Mouse (Mus musculus): Measurements from ENCODE around the gene Lmod3.

DNA sequence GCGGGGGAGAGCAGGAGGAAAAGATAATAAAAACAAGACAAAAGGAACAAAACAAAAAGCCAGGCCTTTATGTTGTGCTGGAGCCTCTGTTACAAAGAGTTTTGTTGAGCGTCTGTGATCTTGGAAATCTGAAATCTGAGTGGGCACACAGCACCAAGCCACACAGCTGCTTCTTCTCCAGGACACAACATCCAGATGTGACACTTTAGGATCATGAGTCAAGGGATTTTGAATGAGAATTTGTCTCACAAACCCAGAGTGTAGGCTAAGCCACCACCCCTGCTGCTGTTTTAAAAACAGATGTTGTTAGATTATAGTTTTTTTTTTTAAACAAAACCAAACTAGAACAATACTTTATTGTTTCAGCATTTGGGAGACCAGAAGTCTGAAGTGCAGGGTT is 19.8 kb upstream of the Lmod3 start:
- TF ChIP-seq CTCF (IDR thresholded peaks at IDR 0.05; ENCODE audit: low read depth, low read length): no peak
- TF ChIP-seq POLR2A (IDR thresholded peaks at IDR 0.05; ENCODE audit: borderline replicate concordance, low read depth, low read length): no peak

All from bone marrow macrophage, adult 2 months (primary cell).